Mouse (Mus musculus) hindbrain, embryonic 14.5 days (tissue): Measurements from ENCODE around the gene Slc9a1. TPM values are rescaled to one million over a fixed set of nuclear protein-coding genes. Genes with fewer than 3 reads are reported as not detected.

Source experiments
- ATAC-seq: fragments of 200-750 bp; cut with Nextera tagmentation; 2 replicates; pipeline ENCODE4 v1.8.0; 2017; ENCODE audit warnings: moderate number of reproducible peaks, mild to moderate bottlenecking, moderate TSS enrichment, moderate library complexity; ENCODE audit not compliant: low FRiP score
- DNase-seq: peaks from one replicate; pipeline ENCODE4 v3.0.0-alpha.2; 2015; ENCODE audit warnings: low spot score
- H3K27ac ChIP-seq: fragments of 300-500 bp; sonication (generic); 2 replicates; pipeline ENCODE4 v1.5.1; 2014; ENCODE audit warnings: mild to moderate bottlenecking, moderate library complexity
- H3K27me3 ChIP-seq: fragments of 300-500 bp; sonication (generic); 2 replicates; pipeline ENCODE4 v1.6.1; 2014; ENCODE audit warnings: mild to moderate bottlenecking, low read length, mixed read lengths; ENCODE audit not compliant: control insufficient read depth, insufficient read depth
- H3K36me3 ChIP-seq: fragments of 300-500 bp; sonication (generic); replicated peaks from 2 replicates; pipeline ENCODE4 v1.6.1; 2014; ENCODE audit not compliant: control insufficient read depth, insufficient read depth
- H3K4me1 ChIP-seq: fragments of 300-500 bp; sonication (generic); replicated peaks from 2 replicates; pipeline ENCODE4 v1.6.1; 2014; ENCODE audit warnings: antibody characterized with exemption, low read length, mixed read lengths; ENCODE audit not compliant: control insufficient read depth, insufficient read depth
- H3K4me2 ChIP-seq: fragments of 300-500 bp; sonication (generic); replicated peaks from 2 replicates; pipeline ENCODE4 v1.6.1; 2014; ENCODE audit warnings: mild to moderate bottlenecking, moderate library complexity
- H3K4me3 ChIP-seq: fragments of 300-500 bp; sonication (generic); replicated peaks from 2 replicates; pipeline ENCODE4 v1.5.1; 2014; ENCODE audit warnings: mild to moderate bottlenecking, low read length
- H3K9ac ChIP-seq: fragments of 300-500 bp; sonication (generic); 2 replicates; pipeline ENCODE4 v1.6.1; 2014
- H3K9me3 ChIP-seq: fragments of 300-500 bp; sonication (generic); 2 replicates; pipeline ENCODE4 v1.6.1; 2016; ENCODE audit warnings: low read length; ENCODE audit not compliant: control insufficient read depth
- WGBS: fragments of 180-500 bp; shearing (Covaris S2); extraction: QIAGEN DNeasy Blood & Tissue Kit; methylation state at CpG from one replicate; pipeline ENCODE4 v1.1.7; 2014; 5-methylcytosine and 5-hydroxymethylcytosine counted together
- polyA plus RNA-seq: library from polyadenylated mRNA; unstranded; fragments of >200 nt; fragmentation: Nextera tagmentation; extraction: Ambion mirVana; gene quantifications from 2 replicates; pipeline ENCODE4 v1.2.1, GENCODE M21; 2014

Gene Slc9a1
- polyA plus RNA-seq, 1 experiment from 2014 or later = 8.5 TPM

DNA sequence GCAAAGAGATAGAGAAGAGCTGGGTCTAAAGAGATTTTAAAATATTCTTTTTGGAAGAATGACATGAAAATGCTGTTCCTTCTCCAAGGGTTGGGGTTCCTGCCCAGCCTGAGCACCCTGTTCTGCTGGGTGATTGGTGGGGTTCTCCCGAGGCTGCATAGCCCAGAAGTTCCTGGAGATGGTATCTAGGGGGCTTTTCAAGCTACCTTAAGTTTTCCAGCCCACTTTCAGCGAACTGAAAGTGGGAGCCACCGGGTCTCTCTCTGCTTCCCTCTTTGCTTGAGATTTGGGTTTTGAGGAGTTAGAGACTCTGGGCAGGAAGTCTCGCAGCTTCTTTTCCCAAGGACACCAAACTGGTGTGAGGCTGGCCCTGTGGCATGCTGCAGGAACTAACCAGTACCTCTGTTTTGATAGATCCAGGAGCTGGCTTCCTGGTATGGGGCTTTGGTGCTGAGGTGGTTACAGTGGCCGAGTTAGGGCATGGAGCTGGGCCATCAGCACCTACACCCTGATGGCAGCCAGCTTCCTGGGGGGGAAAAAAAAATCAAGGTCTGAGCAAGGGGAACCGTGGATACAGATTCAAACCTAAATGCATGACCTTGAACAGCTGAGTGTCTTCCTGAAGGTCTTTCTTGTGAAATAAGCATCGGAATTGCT, 2.2 kb downstream of the Slc9a1 start:
- Histone ChIP-seq H3K4me1 (peaks cover 48% of the 10 kb centered on the region), H3K36me3 (no peaks in the 10 kb centered on the region), H3K4me3 (peak overlapping the region; percentile 69), H3K9me3 (no peaks in the 10 kb centered on the region), H3K4me2 (peak overlapping the region; percentile 74), H3K9ac (peak overlapping the region; percentile 51), H3K27ac (no peak overlapping the region), H3K27me3 (no peaks in the 10 kb centered on the region)
- no peak for DNase-seq
- WGBS = 82% methylated on average over 7 of the region's 7 CpGs
- ATAC-seq = no peak

GRCm38 (mm10) chr4:133372278-133372665, 2.8 kb downstream of the Slc9a1 start:
- Histone ChIP-seq H3K27ac (no peak overlapping the region), H3K4me1 (peaks cover 48% of the 10 kb centered on the region), H3K9me3 (no peaks in the 10 kb centered on the region), H3K4me3 (peak overlapping the region; percentile 69), H3K9ac (peak overlapping the region; percentile 51), H3K27me3 (no peaks in the 10 kb centered on the region), H3K36me3 (no peaks in the 10 kb centered on the region), H3K4me2 (peak overlapping the region; percentile 74)
- ATAC-seq (no peak), DNase-seq (no peak)
- WGBS = 83% methylated on average over 6 of the region's 6 CpGs

DNA sequence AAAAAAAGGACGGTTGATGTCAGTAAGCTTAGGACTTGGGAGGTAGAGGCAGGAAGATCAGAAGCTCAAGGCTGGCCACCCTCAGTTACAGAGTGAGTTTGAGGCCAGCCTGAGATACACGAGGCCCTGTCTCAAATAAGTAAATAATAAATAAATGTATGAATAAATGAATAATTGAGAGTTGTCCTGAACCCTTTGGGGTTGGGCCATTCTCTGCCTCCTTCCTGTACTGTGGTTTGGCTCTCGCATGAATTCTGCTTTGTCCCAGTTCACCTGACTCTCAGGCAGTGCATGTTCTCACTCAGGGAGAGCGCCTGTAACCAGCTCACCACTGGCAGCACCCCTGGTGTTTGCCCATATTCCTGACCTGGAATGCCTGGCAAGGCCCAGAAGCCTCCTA, 4.5 kb downstream of the Slc9a1 start:
- 75% methylated on average over 4 of the region's 4 CpGs for WGBS
- no peak overlapping the region for H3K9ac ChIP-seq
- H3K4me2 ChIP-seq = peak overlapping the region; percentile 74; the same call in 1 of the 2 replicates

GRCm38 (mm10) chr4:133375812-133376577, 6.5 kb downstream of the Slc9a1 start:
- ATAC-seq (no peak), DNase-seq (no peak)
- Histone ChIP-seq H3K4me1 (peaks cover 51% of the 10 kb centered on the region), H3K36me3 (no peaks in the 10 kb centered on the region), H3K9me3 (no peaks in the 10 kb centered on the region), H3K9ac (no peak overlapping the region), H3K27ac (no peak overlapping the region), H3K27me3 (no peaks in the 10 kb centered on the region), H3K4me2 (no peak overlapping the region), H3K4me3 (no peak overlapping the region)
- WGBS = 40% methylated on average over 10 of the region's 10 CpGs

More for the DNA sequence above, 4.5 kb downstream of the Slc9a1 start:
- no peak for DNase-seq
- Histone ChIP-seq H3K4me3 (no peak overlapping the region), H3K9me3 (no peaks in the 10 kb centered on the region), H3K4me1 (peaks cover 60% of the 10 kb centered on the region), H3K27ac (no peak overlapping the region), H3K27me3 (no peaks in the 10 kb centered on the region), H3K36me3 (no peaks in the 10 kb centered on the region)
- no peak for ATAC-seq

GRCm38 (mm10) chr4:133378236-133379045, 8.9 kb downstream of the Slc9a1 start:
- no peak overlapping the region for H3K27ac ChIP-seq
- H3K9ac ChIP-seq = no peak overlapping the region

DNA sequence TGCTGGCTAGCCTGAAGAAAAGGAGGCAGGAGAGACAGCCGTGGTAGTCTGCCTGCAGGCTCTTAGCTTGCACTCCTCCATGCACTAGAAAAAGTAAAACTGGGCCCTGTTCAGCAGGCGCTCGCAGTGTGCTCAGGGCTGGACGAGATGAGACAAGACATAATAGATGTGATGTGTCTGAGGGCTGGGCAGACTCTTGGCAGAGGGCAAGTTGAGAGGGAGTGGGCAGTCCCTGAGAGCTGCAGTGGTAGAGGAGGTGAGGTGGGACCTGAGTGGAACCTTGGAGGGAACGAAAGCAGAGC, 9.5 kb downstream of the Slc9a1 start:
- Histone ChIP-seq H3K36me3 (no peaks in the 10 kb centered on the region), H3K4me1 (peaks cover 21% of the 10 kb centered on the region; the same call in 1 of the 2 replicates), H3K27ac (no peak overlapping the region), H3K4me2 (no peak overlapping the region), H3K9me3 (no peaks in the 10 kb centered on the region), H3K4me3 (no peak overlapping the region), H3K27me3 (no peaks in the 10 kb centered on the region), H3K9ac (no peak overlapping the region)
- ATAC-seq = no peak
- DNase-seq = no peak
- 33% methylated on average over 5 of the region's 5 CpGs for WGBS

More at GRCm38 (mm10) chr4:133378236-133379045, 8.9 kb downstream of the Slc9a1 start:
- no peaks in the 10 kb centered on the region for H3K9me3 ChIP-seq
- H3K4me3 ChIP-seq = no peak overlapping the region
- no peak for ATAC-seq
- DNase-seq = no peak
- H3K4me1 ChIP-seq = peaks cover 26% of the 10 kb centered on the region; the same call in 1 of the 2 replicates
- H3K36me3 ChIP-seq = no peaks in the 10 kb centered on the region
- H3K4me2 ChIP-seq = no peak overlapping the region
- WGBS = 10% methylated on average over 13 of the region's 13 CpGs
- no peaks in the 10 kb centered on the region for H3K27me3 ChIP-seq

DNA sequence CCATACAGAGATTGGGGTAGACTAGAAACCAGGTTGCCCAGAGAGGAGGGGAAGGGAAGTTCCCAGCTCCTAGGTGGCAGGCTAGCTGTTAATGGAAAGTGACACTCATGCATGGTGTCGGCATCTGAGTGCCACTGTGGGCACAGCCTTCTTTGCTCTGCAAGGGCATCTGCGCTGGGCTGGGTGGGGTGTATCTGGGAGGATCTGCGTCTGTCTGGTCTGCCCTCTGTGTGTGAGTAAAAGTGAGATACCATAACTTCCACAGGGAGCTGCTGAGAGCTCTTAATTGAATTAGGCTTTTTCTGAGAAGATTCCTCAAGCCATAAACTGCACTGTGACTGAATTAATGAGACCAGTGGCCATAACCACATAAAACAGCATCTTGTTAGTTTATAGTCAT, 10.4 kb downstream of the Slc9a1 start:
- Histone ChIP-seq H3K27ac (no peak overlapping the region), H3K9ac (no peak overlapping the region)

GRCm38 (mm10) chr4:133380532-133380931, 11.0 kb downstream of the Slc9a1 start:
- Histone ChIP-seq H3K4me2 (no peak overlapping the region), H3K27ac (no peak overlapping the region), H3K4me1 (peaks cover 17% of the 10 kb centered on the region; the same call in 1 of the 2 replicates), H3K9me3 (no peaks in the 10 kb centered on the region), H3K4me3 (no peak overlapping the region), H3K9ac (no peak overlapping the region), H3K36me3 (no peaks in the 10 kb centered on the region), H3K27me3 (no peaks in the 10 kb centered on the region)
- 53% methylated on average over 6 of the region's 6 CpGs for WGBS
- ATAC-seq (no peak), DNase-seq (no peak)

More for the DNA sequence above, 10.4 kb downstream of the Slc9a1 start:
- Histone ChIP-seq H3K36me3 (no peaks in the 10 kb centered on the region), H3K4me2 (no peak overlapping the region), H3K4me1 (peaks cover 18% of the 10 kb centered on the region; the same call in 1 of the 2 replicates), H3K27me3 (no peaks in the 10 kb centered on the region), H3K9me3 (no peaks in the 10 kb centered on the region), H3K4me3 (no peak overlapping the region)
- WGBS = 70% methylated on average over 3 of the region's 3 CpGs
- ATAC-seq (no peak), DNase-seq (no peak)

DNA sequence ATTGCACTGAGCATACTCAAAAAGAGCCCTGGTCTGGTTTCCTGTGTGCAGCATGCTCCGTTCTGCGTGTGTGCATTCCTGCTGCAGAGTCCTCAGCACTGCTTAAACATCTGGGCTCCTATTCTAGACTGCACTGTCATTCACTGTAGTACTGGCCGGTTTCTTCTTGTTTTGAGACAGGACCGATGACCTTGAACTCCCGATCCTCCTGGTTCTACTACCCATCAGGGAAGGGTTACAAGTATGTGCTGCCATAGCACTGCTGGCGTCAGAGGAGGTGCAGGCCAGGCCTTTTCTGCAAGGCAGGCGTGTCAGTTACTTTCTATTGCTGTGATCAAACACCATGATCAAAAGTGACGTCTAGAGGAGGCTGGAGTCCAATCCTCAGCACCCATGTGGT, 11.6 kb downstream of the Slc9a1 start:
- WGBS = 78% methylated on average over 8 of the region's 8 CpGs
- Histone ChIP-seq H3K4me1 (peaks cover 12% of the 10 kb centered on the region; the same call in 1 of the 2 replicates), H3K36me3 (no peaks in the 10 kb centered on the region), H3K9ac (no peak overlapping the region), H3K9me3 (no peaks in the 10 kb centered on the region), H3K27ac (no peak overlapping the region), H3K27me3 (no peaks in the 10 kb centered on the region), H3K4me3 (no peak overlapping the region), H3K4me2 (no peak overlapping the region)
- ATAC-seq = no peak
- DNase-seq = no peak
